Comparison of ENCODE assay signal across 33 mouse cellular contexts in genomic region chr6:29261831-29262230, GRCm38 (mm10). TPM values are rescaled to one million over a fixed set of nuclear protein-coding genes. Genes with fewer than 3 reads are reported as not detected.
"Had no signal": no experiment of that assay in that cellular context is flagged by ENCODE, and none has a peak within 500 bp of the region (broad histone marks: within the 10 kb centered on the region; RNA-seq: fewer than 3 reads in every experiment).

No protein-coding gene starts in this region.

- ATAC-seq: hindbrain, postnatal 0 days; intestine, embryonic 16.5 days; liver, embryonic 12.5 days had no signal

- H3K27me3 ChIP-seq: heart, embryonic 15.5 days; hindbrain, embryonic 15.5 days; limb, embryonic 13.5 days; limb, embryonic 15.5 days had no signal

- H3K4me1 ChIP-seq: heart, embryonic 10.5 days; heart, embryonic 13.5 days; heart, embryonic 15.5 days; limb, embryonic 13.5 days; limb, embryonic 15.5 days; liver, embryonic 12.5 days had no signal

- H3K27ac ChIP-seq: heart, embryonic 10.5 days; heart, embryonic 13.5 days; heart, embryonic 15.5 days; hindbrain, embryonic 13.5 days; hindbrain, embryonic 15.5 days; hindbrain, postnatal 0 days; layer of hippocampus, adult 2 months; left cerebral cortex, adult 2 months; limb, embryonic 13.5 days; limb, embryonic 15.5 days; liver, embryonic 12.5 days; liver, embryonic 14.5 days had no signal

- H3K9ac ChIP-seq: heart, embryonic 13.5 days; heart, embryonic 15.5 days; hindbrain, embryonic 13.5 days; hindbrain, embryonic 15.5 days; limb, embryonic 13.5 days; limb, embryonic 15.5 days; liver, embryonic 12.5 days; liver, embryonic 14.5 days had no signal

- H3K4me3 ChIP-seq: heart, embryonic 10.5 days; heart, embryonic 13.5 days; heart, embryonic 15.5 days; hindbrain, embryonic 13.5 days; hindbrain, embryonic 15.5 days; layer of hippocampus, adult 2 months; left cerebral cortex, adult 2 months; limb, embryonic 13.5 days; limb, embryonic 15.5 days; liver, embryonic 12.5 days had no signal

- H3K36me3 ChIP-seq: heart, embryonic 10.5 days; heart, embryonic 13.5 days; heart, embryonic 15.5 days; hindbrain, embryonic 13.5 days; hindbrain, embryonic 15.5 days; limb, embryonic 13.5 days; limb, embryonic 15.5 days; liver, embryonic 12.5 days had no signal

- DNase-seq: gastrocnemius, postnatal 10 days; gastrocnemius, postnatal 36 days; heart, adult 18-20 months; heart, postnatal 14 days; heart, postnatal 36 days; kidney, adult 11 months; kidney, adult 8-10 months; kidney, postnatal 10 days; kidney, postnatal 25 days; kidney, postnatal 4 days; left cerebral cortex, postnatal 4 days; lung, adult 18-20 months had no signal

- H3K4me2 ChIP-seq: heart, embryonic 13.5 days; heart, embryonic 15.5 days; hindbrain, embryonic 13.5 days; hindbrain, embryonic 15.5 days; limb, embryonic 13.5 days; limb, embryonic 15.5 days; liver, embryonic 12.5 days had no signal

- H3K9me3 ChIP-seq: heart, embryonic 10.5 days; heart, embryonic 13.5 days; heart, embryonic 15.5 days; hindbrain, embryonic 13.5 days; hindbrain, embryonic 15.5 days; limb, embryonic 13.5 days; limb, embryonic 15.5 days; liver, embryonic 12.5 days had no signal

RNA-seq across cellular contexts. Expression of gene Fam71f2, which starts 17.6 kb away (rescaled TPM):
- total RNA-seq: gastrocnemius, postnatal 36 days; heart, adult 18-20 months; heart, postnatal 14 days; hematopoietic stem cell, adult 5-6 weeks; layer of hippocampus, postnatal 10 days; left cerebral cortex, postnatal 4 days had no signal
- polyA plus RNA-seq: heart, embryonic 13.5 days; kidney, embryonic 14.5 days had no signal

RNA-seq across cellular contexts. Expression of gene Fam71f1, which starts 57.1 kb away (rescaled TPM):
- total RNA-seq: gastrocnemius, postnatal 10 days; gastrocnemius, postnatal 36 days; heart, adult 18-20 months; heart, adult 8-10 months; heart, postnatal 14 days; heart, postnatal 36 days; hematopoietic stem cell, adult 5-6 weeks; hindbrain, postnatal 0 days; layer of hippocampus, adult 2 months; layer of hippocampus, postnatal 10 days; layer of hippocampus, postnatal 25 days; left cerebral cortex, adult 2 months; left cerebral cortex, postnatal 14 days; left cerebral cortex, postnatal 4 days had no signal
- polyA plus RNA-seq: heart, embryonic 10.5 days; hindbrain, embryonic 11.5 days; hindbrain, embryonic 13.5 days; hindbrain, embryonic 15.5 days; hindbrain, postnatal 0 days; intestine, embryonic 16.5 days; kidney, embryonic 14.5 days; limb, embryonic 15.5 days; liver, embryonic 12.5 days; liver, embryonic 14.5 days; liver, embryonic 16.5 days had no signal
